Comparison of ENCODE assay signal across 8 mouse cellular contexts in genomic region chr2:138256851-138257471, GRCm38 (mm10). TPM values are rescaled to one million over a fixed set of nuclear protein-coding genes. Genes with fewer than 3 reads are reported as not detected.
DNase-seq lines count a peak whose midpoint lies in the region; ATAC-seq and TF ChIP-seq lines count a peak whose summit lies in the region.

No protein-coding gene starts in this region.

- intact Hi-C loops in gastrocnemius, adult 2 months (cut with DNase I), result loop anchor here (2.0 kb wide), 1 partner anchor 22 kb away; no protein-coding TSS in a partner anchor
- intact Hi-C loops in left cerebral cortex, postnatal 14 days (cut with DNase I), result no loop called here

- WGBS in forebrain, embryonic 16.5 days, result under 1% methylated on average over 45 of the region's 51 CpGs

- no peaks in the 10 kb centered on the region for H3K27me3 ChIP-seq in forebrain, embryonic 16.5 days (replicated peaks; ENCODE audit: control insufficient read depth, insufficient read depth, low read length)

- H3K9me3 ChIP-seq in forebrain, embryonic 16.5 days (ENCODE audit: control insufficient read depth, low read length), result no peaks in the 10 kb centered on the region

- no peak for TF ChIP-seq CTCF in gastrocnemius, adult 2 months (IDR thresholded peaks at IDR 0.05)

- H3K36me3 ChIP-seq in forebrain, embryonic 16.5 days (ENCODE audit: control insufficient read depth, insufficient read depth), result no peaks in the 10 kb centered on the region

- H3K4me2 ChIP-seq in forebrain, embryonic 16.5 days (ENCODE audit: low read length), result peak overlapping the region; percentile 84

- H3K4me1 ChIP-seq in forebrain, embryonic 16.5 days (replicated peaks; ENCODE audit: control insufficient read depth, insufficient read depth, low read length), result peaks cover 16% of the 10 kb centered on the region

- H3K27ac ChIP-seq in gastrocnemius, adult 2 months, result peak overlapping the region; percentile 96
- peak overlapping the region; percentile 88 for H3K27ac ChIP-seq in forebrain, embryonic 16.5 days (ENCODE audit: low read length)

- no peak for DNase-seq in gastrocnemius, adult 2 months
- no peak for DNase-seq in gastrocnemius, adult 8-10 months (ENCODE audit: low spot score in 2 of 2)
- DNase-seq in adrenal gland, postnatal 10 days, result peak; percentile 63
- DNase-seq in kidney, adult 9 months, result peak; percentile 31
- DNase-seq in lung, postnatal 14 days, result peak; percentile 48
- DNase-seq in testis, postnatal 14 days (ENCODE audit: low spot score), result peak; percentile 60
- DNase-seq in left cerebral cortex, postnatal 14 days (ENCODE audit: low spot score in 2 of 2), result no peak

- peak overlapping the region; percentile 90 for H3K9ac ChIP-seq in forebrain, embryonic 16.5 days (replicated peaks; ENCODE audit: low read depth, low read length)

- peak overlapping the region; percentile 91 for H3K4me3 ChIP-seq in gastrocnemius, adult 2 months
- H3K4me3 ChIP-seq in forebrain, embryonic 16.5 days (replicated peaks; ENCODE audit: low read length), result peak overlapping the region; percentile 94

- ATAC-seq in forebrain, embryonic 16.5 days, result no peak; the same call in 1 of the 2 replicates

RNA-seq across cellular contexts. Expression of gene Btbd3, which starts 0.6 kb away (rescaled TPM):
- total RNA-seq in gastrocnemius, adult 2 months (2021), result 1 to 10 TPM; 8.4 to 9.7 TPM
- 1 to 10 TPM; 7.3 to 9.6 (median 8.1) TPM for total RNA-seq in gastrocnemius, adult 8-10 months (2022)
- total RNA-seq in adrenal gland, postnatal 10 days (2021), result 10 to 100 TPM; 24.6 to 28.2 TPM
- polyA plus RNA-seq in forebrain, embryonic 16.5 days (2015; fragmentation: Nextera tagmentation; extraction: Ambion mirVana), result 21.1 and 28.3 TPM in 2 replicates
- total RNA-seq in left cerebral cortex, postnatal 14 days (2021), result 100 to 1,000 TPM; 102 to 104 TPM

Comparison
In these comparisons a context has a peak if more than half of its experiments do, and no peak if none do; other contexts are left out.
1. DNase-seq: peak in adrenal gland, postnatal 10 days (single experiment), kidney, adult 9 months (single experiment), lung, postnatal 14 days (single experiment) and testis, postnatal 14 days (single experiment); none in gastrocnemius, adult 2 months (single experiment), gastrocnemius, adult 8-10 months (0 of 2) and left cerebral cortex, postnatal 14 days (0 of 2).